In the genomic region with DNA sequence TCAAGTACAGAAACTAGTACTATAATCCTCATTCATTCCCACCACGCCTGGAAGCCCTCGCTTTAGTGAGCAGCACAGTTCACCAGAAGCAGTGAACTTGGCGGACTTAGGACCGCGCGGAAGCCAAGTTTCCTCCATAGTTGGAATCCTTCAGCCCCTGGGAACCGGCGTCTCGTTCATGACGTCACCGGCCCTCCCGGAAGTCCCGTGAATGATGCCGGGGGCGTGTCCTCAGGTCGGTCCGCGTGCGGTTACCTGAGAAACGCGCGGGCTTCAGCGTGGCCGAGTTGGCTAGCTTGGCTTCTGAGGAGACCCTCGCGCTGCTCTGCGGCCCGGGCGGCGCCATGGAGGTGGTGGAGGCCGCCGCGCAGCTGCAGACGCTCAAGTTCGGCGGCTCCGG, we compare ENCODE assay signal across 8 mouse cellular contexts. TPM values are rescaled to one million over a fixed set of nuclear protein-coding genes. Genes with fewer than 3 reads are reported as not detected.
DNase-seq lines count a peak whose midpoint lies in the region; ATAC-seq lines count a peak whose summit lies in the region.

Naf1 (plus strand) TSS at position 195 of the 400 bp plus-strand sequence.

- H3K9me3 ChIP-seq in hindbrain, embryonic 14.5 days (ENCODE audit: control insufficient read depth, low read length): no peaks in the 10 kb centered on the region

- H3K9ac ChIP-seq in hindbrain, embryonic 14.5 days: peak within 1 kb of the TSS; percentile 69

- 1% methylated on average over 36 of the region's 37 CpGs for WGBS in hindbrain, embryonic 14.5 days

- no peaks in the 10 kb centered on the region for H3K36me3 ChIP-seq in hindbrain, embryonic 14.5 days (replicated peaks; ENCODE audit: control insufficient read depth, insufficient read depth)

- ATAC-seq in hindbrain, embryonic 14.5 days (ENCODE audit: low FRiP score): peak; percentile 100

- H3K4me3 ChIP-seq in hindbrain, embryonic 14.5 days (replicated peaks; ENCODE audit: low read length): peak within 1 kb of the TSS; percentile 87

- peaks cover 16% of the 10 kb centered on the region for H3K4me1 ChIP-seq in hindbrain, embryonic 14.5 days (replicated peaks; ENCODE audit: control insufficient read depth, insufficient read depth, low read length)

- H3K27me3 ChIP-seq in hindbrain, embryonic 14.5 days (ENCODE audit: control insufficient read depth, insufficient read depth, low read length): no peaks in the 10 kb centered on the region

- DNase-seq in R1 (ENCODE audit: low read depth, low spot score): peak; percentile 97
- DNase-seq in cerebellum, postnatal 25 days: peak; percentile 93 to 97
- DNase-seq in frontal cortex, postnatal 25 days (ENCODE audit: low spot score in 2 of 2): peak; percentile 82 to 92
- DNase-seq in hindbrain, embryonic 14.5 days (ENCODE audit: low spot score): peak; percentile 99
- DNase-seq in layer of hippocampus, postnatal 36 days: peak; percentile 92
- peak; percentile 97 for DNase-seq in lung, postnatal 36 days
- peak; percentile 97 for DNase-seq in retina, postnatal 1 day
- DNase-seq in urinary bladder, adult 18-20 months (ENCODE audit: low spot score in 2 of 2): peak; percentile 91

- H3K4me2 ChIP-seq in hindbrain, embryonic 14.5 days (replicated peaks): peak within 1 kb of the TSS; percentile 90

- 0 out of 2 replicates have a peak within 1 kb of the TSS, but pooled peaks have one; percentile 45 for H3K27ac ChIP-seq in hindbrain, embryonic 14.5 days

RNA-seq across cellular contexts. Expression of gene Naf1, which starts in this region (rescaled TPM):
- 3.6 and 3.8 TPM in 2 replicates for polyA plus RNA-seq in hindbrain, embryonic 14.5 days (2014; fragmentation: Nextera tagmentation; extraction: Ambion mirVana)
- 10 to 100 TPM; 13.5 to 14.6 TPM for total RNA-seq in layer of hippocampus, postnatal 36 days (2021)

Comparison
In these comparisons a context has a peak if more than half of its experiments do, and no peak if none do; other contexts are left out.
1. Peak in every context shown above with its lines: DNase-seq, ATAC-seq, H3K4me3 ChIP-seq and H3K27ac ChIP-seq.